Mouse (Mus musculus): ENCODE measurements around the gene P2rx2.

P2rx2 gene

GRCm38 (mm10) chr5:110342648-110343284, at the start of gene P2rx2:
Gene P2rx2 (minus strand): TSS chr5:110343212.
- DNase-seq = no peak

GRCm38 (mm10) chr5:110392727-110393126, 49.7 kb upstream of the P2rx2 start:
- DNase-seq = peak; percentile 89

GRCm38 (mm10) chr5:110390631-110391030, 47.6 kb upstream of the P2rx2 start:
- peak; percentile 84 for DNase-seq

- DNase-seq = no peak
Measured at GRCm38 (mm10) chr5:110387332-110387731, 44.3 kb upstream of the P2rx2 start.

- DNase-seq = peak; percentile 75
Measured at GRCm38 (mm10) chr5:110386371-110387330, 43.6 kb upstream of the P2rx2 start.

GRCm38 (mm10) chr5:110385263-110385662, 42.3 kb upstream of the P2rx2 start:
- peak; percentile 22 for DNase-seq

- peak; percentile 43 for DNase-seq
Measured at GRCm38 (mm10) chr5:110384491-110384890, 41.5 kb upstream of the P2rx2 start.

GRCm38 (mm10) chr5:110379823-110380222, 36.8 kb upstream of the P2rx2 start:
- DNase-seq = no peak

GRCm38 (mm10) chr5:110379086-110379485, 36.1 kb upstream of the P2rx2 start:
- DNase-seq = no peak

GRCm38 (mm10) chr5:110378181-110378583, 35.2 kb upstream of the P2rx2 start:
- no peak for DNase-seq

GRCm38 (mm10) chr5:110376802-110377433, 33.9 kb upstream of the P2rx2 start:
- DNase-seq = peak; percentile 85

GRCm38 (mm10) chr5:110363822-110364545, 21.0 kb upstream of the P2rx2 start:
- no peak for DNase-seq

- DNase-seq = peak; percentile 59
Measured at GRCm38 (mm10) chr5:110363179-110363821, 20.3 kb upstream of the P2rx2 start.

- no peak for DNase-seq
Measured at GRCm38 (mm10) chr5:110362813-110363178, 19.8 kb upstream of the P2rx2 start.

- DNase-seq = no peak
Measured at GRCm38 (mm10) chr5:110361465-110361864, 18.5 kb upstream of the P2rx2 start.

- peak; percentile 73 for DNase-seq
Measured at GRCm38 (mm10) chr5:110357531-110358179, 14.6 kb upstream of the P2rx2 start.

- no peak for DNase-seq
Measured at GRCm38 (mm10) chr5:110354716-110355115, 11.7 kb upstream of the P2rx2 start.

- DNase-seq = no peak
Measured at GRCm38 (mm10) chr5:110347006-110347405, 4.0 kb upstream of the P2rx2 start.

GRCm38 (mm10) chr5:110345553-110345952, 2.5 kb upstream of the P2rx2 start:
- no peak for DNase-seq

- no peak for DNase-seq
Measured at GRCm38 (mm10) chr5:110344524-110344923, 1.5 kb upstream of the P2rx2 start, which contains the start of gene Lrcol1. Gene Lrcol1 (plus strand): TSS chr5:110344730.

GRCm38 (mm10) chr5:110338792-110339191, 4.2 kb downstream of the P2rx2 start:
- no peak for DNase-seq

- no peak for DNase-seq
Measured at GRCm38 (mm10) chr5:110330508-110330907, 12.5 kb downstream of the P2rx2 start.
